Mouse (Mus musculus) spleen, adult 12 weeks (tissue): ENCODE results near the gene Rhox3a2.
"Not testable (repeated sequence)": the region's sequence is repeated elsewhere in the genome, so short reads cannot be mapped to it uniquely, and the experiment has no call there.

ENCODE experiments used
- DNase-seq: peaks from one replicate; pipeline ENCODE4 v3.0.0; 2022; ENCODE audit warnings: low spot score

The Rhox3a2 gene

DNA sequence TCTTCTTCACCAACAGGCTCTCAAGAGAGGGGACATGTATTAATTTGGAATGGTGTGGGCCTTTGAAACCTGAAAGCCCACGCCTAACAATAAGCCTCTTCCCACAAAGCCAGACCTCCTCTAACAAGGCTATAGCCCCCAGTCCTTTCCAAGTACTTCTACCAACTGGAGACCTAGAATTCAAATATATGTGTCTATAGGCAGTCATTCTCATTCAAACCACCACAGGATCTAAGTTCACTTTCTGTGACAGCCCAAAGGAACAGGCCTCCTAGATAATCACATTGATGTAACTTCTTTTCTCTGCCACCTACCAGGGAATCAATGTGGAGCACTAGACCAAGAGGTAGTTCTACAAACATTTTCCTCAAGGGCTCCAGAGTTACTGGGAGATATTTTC lies at the start of gene Rhox3a2:
TSS of gene Rhox3a2 (plus strand) at position 301 of the 400 bp plus-strand sequence.
- not testable (repeated sequence) for DNase-seq

DNA sequence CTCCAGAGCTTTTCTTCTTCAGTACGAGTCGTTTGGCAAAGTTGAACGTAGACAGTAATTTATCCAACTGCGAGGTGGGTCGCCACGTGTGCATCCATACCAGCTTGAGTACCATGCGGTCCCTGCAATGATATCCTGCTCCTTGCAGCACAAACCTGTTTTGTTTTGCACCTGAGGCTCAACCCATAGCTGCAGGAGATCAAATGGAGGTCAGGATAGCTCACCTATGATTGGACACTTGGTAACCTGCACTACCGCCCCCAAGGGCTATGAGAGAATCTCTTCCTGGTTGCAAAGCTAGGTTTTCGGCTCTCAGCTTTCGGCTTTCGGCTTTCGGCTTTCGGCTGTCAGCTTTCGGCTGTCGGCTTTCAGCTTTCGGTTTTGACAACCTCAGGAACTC lies 10.7 kb downstream of the Rhox3a2 start, which contains the start of gene Rhox4a2:
TSS of gene Rhox4a2 (plus strand) at position 301 of the 400 bp plus-strand sequence.
- not testable (repeated sequence) for DNase-seq

DNA sequence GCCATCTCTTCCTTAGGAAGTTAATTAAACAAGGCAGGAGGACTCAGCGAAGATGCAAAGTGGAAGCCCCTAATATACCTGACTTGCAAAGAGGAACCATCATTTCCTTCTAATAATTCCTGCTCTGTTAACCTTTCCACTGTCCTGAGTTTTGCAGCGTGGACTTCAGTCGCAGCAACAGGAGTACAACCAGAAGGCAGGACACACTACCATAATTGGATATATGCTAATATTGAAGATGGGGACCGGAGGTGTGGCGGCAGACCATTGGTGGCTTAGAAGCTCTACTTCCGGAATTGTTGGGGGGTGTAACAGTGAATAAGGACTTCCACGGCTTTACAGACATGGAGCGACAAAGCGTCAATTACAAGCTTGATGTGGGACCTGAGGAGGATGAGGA lies 31.9 kb downstream of the Rhox3a2 start, which contains the start of gene Rhox2b:
TSS of gene Rhox2b (plus strand) at position 301 of the 400 bp plus-strand sequence.
- DNase-seq, result not testable (repeated sequence)

DNA sequence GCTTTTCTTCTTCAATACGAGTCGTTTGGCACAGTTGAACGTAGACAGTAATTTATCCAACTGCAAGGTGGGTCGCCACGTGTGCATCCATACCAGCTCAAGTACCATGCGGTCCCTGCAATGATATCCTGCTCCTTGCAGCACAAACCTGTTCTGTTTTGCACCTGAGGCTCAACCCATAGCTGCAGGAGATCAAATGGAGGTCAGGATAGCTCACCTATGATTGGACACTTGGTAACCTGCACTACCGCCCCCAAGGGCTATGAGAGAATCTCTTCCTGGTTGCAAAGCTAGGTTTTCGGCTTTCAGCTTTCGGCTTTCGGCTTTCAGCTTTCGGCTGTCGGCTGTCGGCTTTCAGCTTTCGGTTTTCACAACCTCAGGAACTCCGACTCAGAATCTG lies 52.4 kb downstream of the Rhox3a2 start, which contains the start of gene Rhox4b:
TSS of gene Rhox4b (plus strand) at position 301 of the 400 bp plus-strand sequence.
- DNase-seq, result not testable (repeated sequence)
